Mouse (Mus musculus): ENCODE data around the gene Nebl. TPM values are rescaled to one million over a fixed set of nuclear protein-coding genes. Genes with fewer than 3 reads are reported as not detected.

Nebl gene
- total RNA-seq, 2 experiments from 2014 or later, result 0.80 to 0.88 TPM

DNA sequence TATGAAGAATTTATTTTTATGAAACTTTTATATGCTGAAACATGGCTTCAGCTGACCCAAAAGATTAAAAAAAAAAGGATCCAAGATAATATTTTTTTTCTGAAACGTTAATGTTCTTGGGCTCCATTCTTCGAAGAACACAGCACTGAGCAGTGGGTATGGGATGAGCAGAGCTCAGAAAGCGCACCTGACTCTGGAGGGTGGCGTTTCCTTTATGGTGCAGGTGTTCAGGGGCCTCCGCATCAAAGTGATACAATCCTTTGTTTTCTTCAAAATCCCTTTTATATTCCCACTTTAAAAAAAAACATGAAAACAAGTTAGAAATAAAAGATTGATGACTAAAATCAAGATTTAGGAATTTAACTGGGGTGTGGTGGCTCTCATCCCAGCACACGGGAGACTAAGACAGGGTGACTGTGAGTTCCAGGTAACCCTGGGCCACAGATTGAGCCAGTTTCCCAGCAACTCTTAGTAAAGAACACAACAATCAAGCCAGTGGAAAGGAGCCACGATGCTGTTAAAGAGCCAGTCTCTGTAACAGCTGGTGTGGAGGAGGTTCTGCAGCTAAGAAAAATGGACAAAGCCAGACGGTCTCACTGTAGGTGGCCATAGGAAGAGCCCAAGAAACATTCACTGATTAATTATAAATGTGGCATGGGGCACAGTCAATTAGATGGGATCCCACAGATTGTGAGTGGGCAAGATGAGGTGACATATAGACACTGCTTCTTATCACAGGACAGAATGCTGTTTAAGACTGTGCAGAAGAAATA lies 317.6 kb downstream of the Nebl start:
- DNase-seq (ENCODE audit: low spot score in 2 of 2), result no peak

GRCm38 (mm10) chr2:17409276-17409675 lies 322.0 kb downstream of the Nebl start:
- no peak for DNase-seq (ENCODE audit: low spot score in 2 of 2)

GRCm38 (mm10) chr2:17405899-17406531 lies 325.2 kb downstream of the Nebl start:
- DNase-seq (ENCODE audit: low spot score in 2 of 2), result no peak

- DNase-seq (ENCODE audit: low spot score in 2 of 2), result no peak
These were observed 328.8 kb downstream of the Nebl start for GRCm38 (mm10) chr2:17402511-17402910.

DNA sequence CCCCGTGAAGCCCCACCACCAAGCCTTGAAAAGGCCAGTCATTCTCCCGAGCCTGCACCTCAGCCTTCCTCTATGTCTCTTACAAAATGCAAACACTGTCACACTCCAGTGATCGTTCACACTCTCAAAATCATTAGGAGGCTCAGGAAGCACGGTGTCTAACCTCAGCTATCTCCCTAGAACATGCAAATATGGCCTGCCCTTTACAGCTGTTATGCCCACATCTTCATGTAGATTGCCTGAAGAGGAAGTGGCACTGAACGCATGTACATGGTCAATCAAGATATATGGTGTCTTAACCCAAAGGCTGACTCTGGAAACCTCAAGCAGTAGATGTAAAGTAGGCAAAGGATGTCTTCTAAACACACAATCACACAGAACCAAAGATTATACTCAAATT lies 335.0 kb downstream of the Nebl start:
- no peak for DNase-seq (ENCODE audit: low spot score in 2 of 2)

GRCm38 (mm10) chr2:17391389-17391788 lies 339.9 kb downstream of the Nebl start:
- DNase-seq (ENCODE audit: low spot score in 2 of 2), result no peak

- no peak for DNase-seq (ENCODE audit: low spot score in 2 of 2)
These were observed 340.6 kb downstream of the Nebl start for GRCm38 (mm10) chr2:17390513-17391200.

DNA sequence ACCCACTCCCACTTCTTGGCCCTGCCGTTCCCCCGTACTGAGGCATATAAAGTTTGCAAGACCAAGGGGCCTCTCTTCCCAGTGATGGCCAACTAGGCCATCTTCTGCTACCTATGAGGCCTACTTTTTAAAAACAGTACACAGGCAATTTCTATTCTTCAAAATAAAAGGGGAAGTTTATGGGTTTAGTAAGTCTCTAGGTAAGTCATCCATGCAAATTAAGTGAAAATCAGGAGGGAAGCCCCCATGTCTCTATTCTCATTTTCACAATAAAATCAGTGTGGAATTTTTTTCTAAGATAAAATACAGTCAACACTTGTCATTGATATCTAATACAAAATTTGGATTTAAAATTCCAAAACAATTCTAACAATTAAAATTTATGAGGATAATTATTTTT lies 341.4 kb downstream of the Nebl start:
- no peak for DNase-seq (ENCODE audit: low spot score in 2 of 2)

- DNase-seq (ENCODE audit: low spot score in 2 of 2), result no peak
These were observed 341.9 kb downstream of the Nebl start for GRCm38 (mm10) chr2:17389379-17389778.

DNA sequence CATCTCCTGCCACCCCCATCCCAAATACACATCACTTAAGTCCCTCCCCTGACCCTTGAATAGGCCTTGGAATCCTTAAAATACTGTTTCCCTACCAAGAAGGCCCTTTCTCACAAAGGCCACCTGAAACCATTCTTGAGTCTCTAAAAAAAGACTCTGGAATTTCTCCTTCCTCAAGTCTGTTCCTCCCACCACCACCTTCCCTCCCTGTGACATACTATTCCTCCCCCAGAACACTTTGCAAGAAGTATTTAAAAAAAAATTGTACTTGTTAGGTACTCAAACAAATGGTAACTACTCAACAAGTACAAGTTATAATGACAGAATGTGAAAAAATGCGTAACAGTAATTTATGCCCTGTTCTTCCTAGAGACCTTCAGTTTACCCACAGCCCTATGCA lies 349.0 kb downstream of the Nebl start:
- DNase-seq (ENCODE audit: low spot score in 2 of 2), result no peak

- no peak for DNase-seq (ENCODE audit: low spot score in 2 of 2)
These were observed 355.3 kb downstream of the Nebl start for GRCm38 (mm10) chr2:17375916-17376315.

GRCm38 (mm10) chr2:17365671-17366070 lies 365.6 kb downstream of the Nebl start:
- DNase-seq (ENCODE audit: low spot score in 2 of 2), result no peak

- no peak for DNase-seq (ENCODE audit: low spot score in 2 of 2)
These were observed 366.2 kb downstream of the Nebl start for GRCm38 (mm10) chr2:17364971-17365548.

DNA sequence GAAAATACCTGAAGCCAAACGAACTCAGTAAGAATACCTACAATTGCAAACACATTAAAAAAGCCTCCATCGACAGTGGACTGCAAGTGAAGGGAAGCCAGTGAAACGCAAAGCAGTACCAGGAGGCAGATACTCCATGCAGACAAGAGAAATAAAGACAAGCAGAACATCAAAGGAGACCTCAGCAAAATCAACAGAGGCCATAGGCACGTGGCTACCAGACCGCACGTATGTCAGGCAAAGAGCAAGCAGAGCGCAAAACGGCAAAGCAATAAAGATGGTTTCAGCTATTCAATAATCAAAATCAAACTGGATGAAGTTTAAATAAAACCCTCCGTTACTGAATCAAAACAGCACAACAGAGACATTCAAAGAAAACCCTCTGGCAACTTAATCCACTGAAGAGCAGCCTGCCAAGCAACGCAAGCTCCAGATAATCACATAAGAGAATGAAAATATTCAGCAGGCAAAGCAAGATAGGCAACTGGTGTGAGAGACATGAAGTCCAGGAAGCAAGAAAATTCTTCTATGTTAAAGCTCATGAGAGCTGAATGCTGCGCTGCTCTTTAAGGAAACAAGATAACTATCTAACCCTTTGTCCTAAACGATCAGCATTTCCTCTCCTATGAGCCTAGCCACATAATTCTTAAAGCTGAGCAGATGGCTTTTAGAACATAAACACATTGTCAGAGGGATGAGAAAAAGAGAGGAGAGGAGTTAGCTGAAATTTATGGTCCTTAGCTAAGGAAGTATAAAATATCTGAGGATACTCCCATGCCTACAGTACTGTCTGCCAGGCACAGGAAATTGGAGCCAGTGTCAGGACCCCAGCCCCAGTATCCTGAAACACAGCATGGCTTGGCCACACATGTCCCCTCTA lies 367.7 kb downstream of the Nebl start:
- DNase-seq (ENCODE audit: low spot score in 2 of 2), result no peak

- DNase-seq (ENCODE audit: low spot score in 2 of 2), result no peak
These were observed 369.1 kb downstream of the Nebl start for GRCm38 (mm10) chr2:17362181-17362580.

DNA sequence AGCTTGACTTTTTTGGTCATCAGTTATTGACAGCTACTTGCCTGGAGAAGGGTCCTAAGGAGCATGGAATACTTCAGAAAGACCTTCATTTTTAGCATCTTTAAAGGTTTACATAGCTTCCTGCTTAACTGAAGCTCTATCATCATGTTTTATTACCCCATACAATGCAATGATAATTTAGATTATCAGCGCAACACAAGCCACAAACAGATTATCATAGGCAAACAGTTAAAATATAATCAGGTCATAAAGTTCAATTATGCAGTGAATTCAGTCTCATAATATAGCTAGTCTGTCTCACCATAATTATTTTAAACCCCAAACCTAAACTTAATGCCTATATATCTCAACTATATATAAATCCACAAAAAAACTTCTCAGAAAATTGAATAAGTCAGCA lies 386.6 kb downstream of the Nebl start:
- DNase-seq (ENCODE audit: low spot score in 2 of 2), result no peak

GRCm38 (mm10) chr2:17335451-17335850 lies 395.8 kb downstream of the Nebl start:
- DNase-seq (ENCODE audit: low spot score in 2 of 2), result no peak

DNA sequence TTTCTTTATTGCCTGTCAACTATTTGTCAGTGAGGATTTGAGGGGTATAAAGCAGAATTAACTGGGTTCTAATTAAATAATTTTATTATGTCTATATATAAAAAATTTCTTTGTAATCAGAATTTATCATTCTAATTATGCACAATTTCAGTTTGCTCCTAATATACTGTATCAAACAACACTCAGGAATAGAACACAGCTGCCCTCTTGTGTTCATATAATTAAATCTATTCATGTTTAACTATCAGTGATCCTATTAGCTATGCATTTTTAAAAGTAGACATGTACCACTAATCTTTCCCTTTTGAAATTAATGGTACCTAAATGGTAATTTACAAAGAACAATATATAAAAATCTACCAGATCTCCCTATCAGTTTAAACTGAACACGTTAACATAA lies 404.7 kb downstream of the Nebl start:
- no peak for DNase-seq (ENCODE audit: low spot score in 2 of 2)

- DNase-seq (ENCODE audit: low spot score in 2 of 2), result peak in 1 of 2 experiments; percentile 30
These were observed 414.4 kb downstream of the Nebl start for GRCm38 (mm10) chr2:17316850-17317249.

- DNase-seq (ENCODE audit: low spot score in 2 of 2), result no peak
These were observed 429.9 kb downstream of the Nebl start for GRCm38 (mm10) chr2:17301379-17301778.

DNA sequence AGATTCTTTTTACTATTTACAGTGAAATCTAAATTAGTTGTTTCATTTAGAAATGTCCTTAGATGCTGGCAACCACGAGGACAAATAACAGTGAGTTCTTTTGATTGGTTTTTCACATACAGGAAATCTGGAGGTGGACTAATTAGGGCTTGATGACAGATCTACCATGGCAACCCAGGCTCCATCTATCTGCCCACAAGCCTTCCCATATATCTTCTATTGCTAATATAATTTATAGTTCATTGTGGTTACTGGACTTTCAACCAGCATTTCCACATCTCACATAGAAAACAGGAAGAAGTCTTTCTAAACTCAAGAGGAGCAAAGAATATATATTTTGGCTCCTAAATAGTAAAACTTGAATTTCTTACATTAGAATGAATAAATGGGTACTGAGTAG lies 433.8 kb downstream of the Nebl start:
- DNase-seq (ENCODE audit: low spot score in 2 of 2), result no peak
